8 mouse cellular contexts compared by ENCODE assay signal in genomic region chr2:33734781-33735485, GRCm38 (mm10).
DNase-seq lines count a peak whose midpoint lies in the region; ATAC-seq lines count a peak whose summit lies in the region.

No protein-coding gene starts in this region.

- 0 out of 2 replicates have a peak, but pooled peaks have one; percentile 45 for ATAC-seq in erythroblast, adult 5-6 weeks (replicated peaks; ENCODE audit: low FRiP score, poor library complexity, severe bottlenecking)

- peak; percentile 33 for DNase-seq in MEL-GATA-1-ER (ENCODE audit: extremely low read depth, low read depth)
- peak; percentile 79 for DNase-seq in brain, adult 2 months (ENCODE audit: low read depth, low spot score)
- peak; percentile 89 for DNase-seq in heart, postnatal 4 days
- DNase-seq in layer of hippocampus, postnatal 25 days (ENCODE audit: extremely low spot score in 1 of 2, low spot score in 1 of 2): peak; percentile 82 to 98
- peak; percentile 87 for DNase-seq in mesoderm, embryonic 11.5 days (ENCODE audit: low read depth, low spot score)
- DNase-seq in right cerebral cortex, postnatal 4 days: peak; percentile 94
- DNase-seq in yolk sac, embryonic 10.5 days (ENCODE audit: low spot score): peak; percentile 60

Comparison
In these comparisons a context has a peak if more than half of its experiments do, and no peak if none do; other contexts are left out.
1. Peak in every context shown above with its lines: DNase-seq and ATAC-seq.
2. DNase-seq: peak in every context shown above with its lines; median percentile 94 in right cerebral cortex, postnatal 4 days; 90 in layer of hippocampus, postnatal 25 days; 89 in heart, postnatal 4 days; 87 in mesoderm, embryonic 11.5 days; 79 in brain, adult 2 months; 60 in yolk sac, embryonic 10.5 days; 33 in MEL-GATA-1-ER.